Mouse (Mus musculus): ENCODE data around the gene Irf2.

- TF ChIP-seq CTCF (IDR thresholded peaks at IDR 0.05; ENCODE audit: low read depth) (no peak), EP300 (IDR thresholded peaks at IDR 0.05; ENCODE audit: low read depth) (peak; percentile 93)
Measured at GRCm38 (mm10) chr8:46875615-46876293, 136.2 kb downstream of the Irf2 start.

Data from liver, postnatal 0 days (tissue).